Mouse (Mus musculus): ENCODE results near the gene Rtl8a. TPM values are rescaled to one million over a fixed set of nuclear protein-coding genes. Genes with fewer than 3 reads are reported as not detected.
"Not testable (repeated sequence)": the region's sequence is repeated elsewhere in the genome, so short reads cannot be mapped to it uniquely, and the experiment has no call there.

Rtl8a gene
- total RNA-seq, 2 experiments from 2014 or later: 223 to 237 TPM

DNA sequence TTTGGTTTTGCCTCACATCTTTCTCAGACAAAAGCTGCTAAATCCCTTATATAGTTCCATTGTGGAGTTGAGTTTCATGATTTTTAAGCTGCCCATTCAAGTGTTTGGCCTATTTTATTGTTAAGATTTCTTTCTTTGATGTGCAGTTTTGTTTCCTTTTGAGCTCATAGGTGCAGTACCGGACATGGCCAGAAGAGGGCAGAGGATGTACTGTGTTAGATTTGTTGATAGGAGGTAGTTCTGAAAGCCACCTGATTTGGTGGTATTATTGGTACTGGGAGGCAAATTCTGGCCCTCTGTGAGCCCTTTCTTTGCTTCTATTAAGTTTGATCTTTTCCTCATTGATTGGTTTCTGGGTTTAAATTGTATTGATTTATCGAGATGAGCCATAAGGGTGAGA is 43.5 kb downstream of the Rtl8a start:
- intact Hi-C loops (cut with DNase I): not testable (repeated sequence)
- peak; percentile 37 to 62 for DNase-seq

Other genes starting within 250 kb of the Rtl8a start
- not detected for gene Etd, start 208.8 kb downstream of the Rtl8a start, total RNA-seq (2021)
- gene Rtl8c, start 35.6 kb downstream of the Rtl8a start, total RNA-seq (2021): 10 to 100 TPM; 30.4 to 34.3 TPM
- not detected for gene Gm14597, start 34.7 kb downstream of the Rtl8a start, total RNA-seq (2021)
- 100 to 1,000 TPM; 154 to 155 TPM for gene Rtl8b, start 26.7 kb upstream of the Rtl8a start, total RNA-seq (2021)
- gene 4930502E18Rik, start 81.1 kb upstream of the Rtl8a start, total RNA-seq (2021): not detected
- not detected for gene 1700013H16Rik, start 114.1 kb upstream of the Rtl8a start, total RNA-seq (2021)
- gene Zfp36l3, start 132.7 kb upstream of the Rtl8a start, total RNA-seq (2021): not detected
- gene Xlr, start 154.0 kb upstream of the Rtl8a start, total RNA-seq (2021): 1 to 10 TPM; 2.2 to 2.8 TPM

Measured in heart, postnatal 10 days (tissue).